Mouse (Mus musculus): Measurements from ENCODE around the gene Degs2.

Degs2 gene

DNA sequence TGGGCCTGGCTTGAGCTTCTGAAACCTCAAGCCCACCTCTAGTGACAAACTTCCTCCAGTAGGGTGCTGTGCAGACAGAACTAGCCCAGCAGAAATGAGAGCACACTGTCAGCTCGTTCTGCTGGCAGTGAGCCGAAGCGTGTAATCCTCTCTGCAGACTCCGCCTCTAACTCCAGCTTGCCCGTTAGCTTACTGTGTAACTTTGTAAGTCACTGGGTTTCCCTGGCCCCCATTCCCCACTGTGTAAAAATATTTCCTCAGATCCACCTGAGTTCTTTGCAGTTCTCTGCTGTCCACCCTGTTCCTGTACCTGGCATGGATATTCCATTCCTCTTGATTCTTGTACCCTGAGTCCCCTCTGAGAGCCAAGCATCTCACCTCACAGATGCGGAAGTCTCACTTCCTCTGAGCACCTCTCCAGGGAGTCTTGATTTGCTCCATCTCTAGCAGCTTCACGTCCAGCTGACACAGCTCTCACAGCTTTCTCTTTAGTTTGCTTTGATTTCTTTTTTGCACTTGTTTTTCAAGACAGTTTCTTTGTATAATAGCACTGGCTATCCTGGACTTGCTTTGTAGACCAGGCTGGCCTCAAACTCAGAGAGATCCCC lies 51.0 kb downstream of the Degs2 start:
- no peak for DNase-seq

DNA sequence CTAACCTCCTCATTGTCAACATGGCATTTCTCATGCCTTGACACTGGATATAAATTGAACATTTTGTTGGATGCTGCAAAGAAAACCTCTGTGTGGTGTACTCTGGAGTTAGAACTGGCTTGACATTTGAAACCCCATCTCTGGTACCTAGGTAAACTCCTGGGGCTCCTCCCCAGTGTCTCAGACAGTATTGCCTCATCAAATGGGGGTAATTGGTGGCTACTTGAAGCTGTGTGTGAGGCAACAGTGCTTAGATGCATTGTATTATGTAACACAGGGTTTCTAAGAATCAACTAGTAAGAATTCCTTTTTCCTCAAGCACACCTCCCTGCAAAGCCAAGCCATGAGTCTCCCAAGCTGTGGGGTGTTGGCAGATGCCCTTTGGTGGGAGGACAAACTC lies 54.3 kb downstream of the Degs2 start:
- DNase-seq = no peak

GRCm38 (mm10) chr12:108646234-108646633 lies 55.9 kb downstream of the Degs2 start:
- DNase-seq = no peak

- DNase-seq = no peak
These were observed 60.1 kb downstream of the Degs2 start for GRCm38 (mm10) chr12:108642019-108642418.

- DNase-seq = no peak
These were observed 63.0 kb downstream of the Degs2 start for GRCm38 (mm10) chr12:108639126-108639525.

DNA sequence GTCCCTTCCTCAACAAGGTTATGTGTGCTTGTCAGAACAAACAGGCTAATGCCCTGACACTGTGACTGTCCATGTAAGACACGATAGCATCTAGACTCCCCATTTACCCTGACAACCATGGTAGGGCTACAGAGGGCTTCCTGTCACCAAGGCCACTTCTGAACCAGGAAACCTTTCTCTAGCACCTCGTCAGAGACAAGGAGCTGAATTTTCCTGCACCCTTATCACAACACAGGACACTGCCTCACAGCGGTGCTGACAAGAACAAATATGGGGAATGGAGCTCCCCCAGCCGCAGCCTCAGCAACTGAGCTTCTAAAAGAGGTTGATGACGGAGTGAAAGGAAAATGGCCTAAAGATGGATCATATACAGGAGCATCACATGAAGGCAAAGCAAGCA lies 64.7 kb downstream of the Degs2 start:
- DNase-seq = no peak

DNA sequence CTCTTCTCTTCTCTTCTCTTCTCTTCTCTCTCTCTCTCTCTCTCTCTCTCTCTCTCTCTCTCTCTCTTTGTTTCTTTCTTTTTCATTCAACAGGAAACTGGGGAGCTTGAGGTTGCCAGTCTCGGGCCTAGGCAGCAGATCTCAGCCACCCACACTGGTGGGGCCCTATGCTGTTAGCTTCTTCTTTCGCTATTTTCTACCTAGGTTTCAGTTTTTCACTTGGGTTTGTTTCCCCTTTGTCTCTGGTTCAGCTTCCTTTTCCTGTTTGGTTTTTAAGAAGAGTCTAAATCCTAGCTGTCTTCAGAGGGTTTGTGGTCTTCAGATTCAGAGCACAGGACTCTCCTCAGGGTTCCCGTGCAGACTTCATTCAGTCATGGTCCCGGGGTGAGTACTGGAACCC lies 66.6 kb downstream of the Degs2 start:
- peak; percentile 56 to 75 for DNase-seq

DNA sequence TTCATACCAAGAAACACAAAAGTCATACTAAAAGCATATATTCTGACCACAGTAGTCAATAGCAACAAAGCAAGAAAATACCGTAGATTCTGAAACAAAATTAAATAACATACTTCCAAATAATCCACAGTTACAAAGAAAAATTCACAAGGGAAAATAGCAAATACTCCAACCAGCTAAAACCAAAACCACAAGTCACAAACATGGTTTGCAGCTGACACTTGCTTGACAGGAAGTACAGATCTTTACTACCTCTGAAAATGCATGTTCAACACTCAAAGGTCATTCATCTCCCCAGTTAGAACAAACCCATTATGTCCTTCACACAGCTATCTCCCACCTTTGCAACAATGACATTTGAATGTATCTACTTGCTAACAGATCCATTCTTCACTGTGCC lies 68.1 kb downstream of the Degs2 start:
- no peak for DNase-seq

GRCm38 (mm10) chr12:108632501-108632900 lies 69.6 kb downstream of the Degs2 start:
- no peak for DNase-seq

- DNase-seq = peak in 1 of 2 experiments; percentile 57
These were observed 71.1 kb downstream of the Degs2 start for GRCm38 (mm10) chr12:108630741-108631688.

DNA sequence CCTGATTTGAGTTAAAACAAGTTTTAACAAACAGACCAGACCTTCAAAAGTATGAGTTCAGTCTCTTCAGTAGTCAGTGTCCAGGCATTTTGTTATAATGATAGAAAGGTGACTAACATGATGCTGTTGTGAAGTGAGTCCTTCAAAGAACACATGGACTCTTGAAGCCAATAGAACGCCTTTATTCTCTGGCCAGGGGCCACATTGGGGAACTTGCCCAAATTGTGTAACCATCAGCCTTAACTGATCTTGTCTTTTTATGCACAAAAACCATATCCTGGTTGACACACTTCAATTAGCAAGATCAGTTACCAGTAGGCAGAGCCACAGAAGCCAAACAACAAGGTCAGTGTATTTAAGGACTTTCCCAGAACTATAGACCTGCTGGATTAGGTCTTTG lies 72.6 kb downstream of the Degs2 start:
- DNase-seq = no peak
